Mouse (Mus musculus): ENCODE results near the gene Rbm45.

DNA sequence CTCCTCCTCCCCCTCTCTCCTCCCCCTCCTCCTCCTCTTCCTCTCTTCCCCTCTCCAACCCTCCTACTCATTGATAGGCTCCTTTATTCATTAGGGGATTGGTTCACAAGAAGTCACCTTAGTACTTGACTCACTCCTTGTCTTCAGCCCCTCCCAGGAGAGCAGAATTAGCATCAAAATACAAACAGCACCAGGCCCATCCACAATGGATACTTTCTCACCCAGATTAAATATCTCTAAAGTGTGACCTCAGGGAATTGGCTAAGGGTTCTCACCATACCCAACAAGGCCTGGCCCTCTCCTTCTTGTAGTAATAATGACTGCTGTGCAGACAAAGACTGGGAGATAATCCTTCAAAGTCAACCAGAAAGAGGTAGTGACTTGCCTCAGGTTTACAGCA is 30.4 kb downstream of the Rbm45 start:
- TF ChIP-seq POLR2A (IDR thresholded peaks at IDR 0.05; ENCODE audit: low read depth, low read length) (no peak), CTCF (conservative IDR thresholded peaks at IDR 0.05; ENCODE audit: insufficient read depth, insufficient read length, low read depth, low read length) (no peak)
